In the genomic region with DNA sequence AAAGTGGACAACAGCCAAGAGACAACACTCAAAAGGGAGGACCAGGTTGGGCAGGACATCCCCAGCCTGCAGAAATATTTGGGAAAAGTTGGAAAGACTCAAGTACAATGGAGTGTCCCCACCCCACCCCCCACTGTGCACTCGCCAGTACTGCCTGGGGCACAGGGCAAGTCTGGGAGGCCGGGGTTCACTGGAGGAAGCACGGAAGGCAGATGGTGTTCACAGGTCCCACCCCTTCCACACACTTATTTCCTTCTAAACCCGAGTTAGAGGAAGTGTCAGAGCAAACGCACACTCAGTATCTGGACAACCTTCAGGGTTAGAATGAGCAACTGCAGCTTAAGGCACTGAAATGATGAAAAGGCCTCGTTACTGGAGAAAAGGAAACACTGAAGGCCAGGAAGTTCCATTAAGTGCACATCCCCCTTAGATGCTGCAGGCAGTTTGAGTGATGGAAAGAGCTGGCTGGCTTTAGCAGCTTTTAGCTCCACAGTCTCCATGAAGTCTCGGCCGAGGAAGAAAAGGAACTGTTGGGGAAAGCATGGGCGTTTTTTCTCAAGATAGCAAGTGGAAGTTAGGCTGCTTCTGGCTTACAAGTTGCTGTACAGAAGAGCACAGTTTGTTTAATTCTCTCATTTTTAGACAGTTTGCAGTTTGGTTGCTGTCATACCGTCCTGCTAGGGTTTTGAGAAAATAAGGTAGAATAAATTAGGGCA, we compare ENCODE assay signal across 9 mouse cellular contexts. TPM values are rescaled to one million over a fixed set of nuclear protein-coding genes. Genes with fewer than 3 reads are reported as not detected.
DNase-seq lines count a peak whose midpoint lies in the region; ATAC-seq and TF ChIP-seq lines count a peak whose summit lies in the region.
"Had no signal": no experiment of that assay in that cellular context is flagged by ENCODE, and none has a peak within 500 bp of the region (broad histone marks: within the 10 kb centered on the region; RNA-seq: fewer than 3 reads in every experiment).

No protein-coding gene starts in this region.

- no peak overlapping the region for H3K9ac ChIP-seq in forebrain, postnatal 0 days
- H3K9ac ChIP-seq: embryonic facial prominence, embryonic 15.5 days had no signal

- no peak for TF ChIP-seq CTCF in forebrain, postnatal 0 days (IDR thresholded peaks at IDR 0.05; ENCODE audit: low read depth)

- no peaks in the 10 kb centered on the region for H3K36me3 ChIP-seq in forebrain, postnatal 0 days (ENCODE audit: insufficient read depth)
- H3K36me3 ChIP-seq: embryonic facial prominence, embryonic 15.5 days had no signal

- intact Hi-C loops in gastrocnemius, postnatal 36 days (cut with DNase I) = no loop called here

- 45% methylated on average over 10 of the region's 10 CpGs for WGBS in forebrain, postnatal 0 days

- H3K9me3 ChIP-seq in forebrain, postnatal 0 days (ENCODE audit: low read length) = no peaks in the 10 kb centered on the region
- H3K9me3 ChIP-seq: embryonic facial prominence, embryonic 15.5 days had no signal

- H3K27me3 ChIP-seq in forebrain, postnatal 0 days (ENCODE audit: insufficient read depth, low read length) = no peaks in the 10 kb centered on the region
- H3K27me3 ChIP-seq: embryonic facial prominence, embryonic 15.5 days had no signal

- no peaks in the 10 kb centered on the region for H3K4me1 ChIP-seq in forebrain, postnatal 0 days (ENCODE audit: insufficient read depth)

- no peak overlapping the region for H3K27ac ChIP-seq in forebrain, postnatal 0 days (ENCODE audit: low read depth, low read length)
- H3K27ac ChIP-seq: embryonic facial prominence, embryonic 15.5 days had no signal

- no peak overlapping the region for H3K4me2 ChIP-seq in forebrain, postnatal 0 days (ENCODE audit: low read depth)
- H3K4me2 ChIP-seq: embryonic facial prominence, embryonic 15.5 days had no signal

- ATAC-seq in forebrain, postnatal 0 days = no peak

- peak; percentile 6 for DNase-seq in gastrocnemius, postnatal 10 days
- no peak for DNase-seq in gastrocnemius, postnatal 36 days
- peak; percentile 21 for DNase-seq in thymus, postnatal 4 days
- DNase-seq in thymus, adult 18-20 months = no peak
- peak; percentile 3 to 13 for DNase-seq in kidney, postnatal 36 days
- no peak for DNase-seq in forebrain, postnatal 0 days
- DNase-seq in layer of hippocampus, postnatal 36 days = no peak
- DNase-seq in layer of hippocampus, postnatal 25 days (ENCODE audit: extremely low spot score in 1 of 2, low spot score in 1 of 2) = no peak

- H3K4me3 ChIP-seq in forebrain, postnatal 0 days (ENCODE audit: low read depth, low read length) = no peak overlapping the region
- H3K4me3 ChIP-seq: embryonic facial prominence, embryonic 15.5 days had no signal

RNA-seq across cellular contexts. Expression of gene Tle4, which starts 37.5 kb away (rescaled TPM):
- total RNA-seq in gastrocnemius, postnatal 10 days (2021) = 10 to 100 TPM; 20.3 to 21.1 TPM
- 10 to 100 TPM; 19.6 to 20.5 TPM for total RNA-seq in gastrocnemius, postnatal 36 days (2021)
- total RNA-seq in forebrain, postnatal 0 days (2014; rRNA removed) = 70.1 and 82.7 TPM in 2 replicates
- polyA plus RNA-seq in forebrain, postnatal 0 days (2015; fragmentation: Nextera tagmentation; extraction: Ambion mirVana) = 22.2 and 22.9 TPM in 2 replicates
- 10 to 100 TPM; 39.8 to 42.6 TPM for total RNA-seq in layer of hippocampus, postnatal 36 days (2021)
- total RNA-seq in layer of hippocampus, postnatal 25 days (2021) = 10 to 100 TPM; 37.1 to 43.9 TPM

Comparison
In these comparisons a context has a peak if more than half of its experiments do, and no peak if none do; other contexts are left out.
1. DNase-seq: peak in gastrocnemius, postnatal 10 days (single experiment), thymus, postnatal 4 days (single experiment) and kidney, postnatal 36 days (2 of 2); none in gastrocnemius, postnatal 36 days (0 of 2), thymus, adult 18-20 months (0 of 2), forebrain, postnatal 0 days (single experiment), layer of hippocampus, postnatal 36 days (0 of 2) and layer of hippocampus, postnatal 25 days (0 of 2).